Mouse (Mus musculus): Measurements from ENCODE around the gene Iffo2.

- TF ChIP-seq CTCF (conservative IDR thresholded peaks at IDR 0.05; ENCODE audit: insufficient read depth, insufficient read length, low read depth, low read length) = no peak
- no peak for TF ChIP-seq POLR2A (IDR thresholded peaks at IDR 0.05; ENCODE audit: low read depth, low read length)
These were observed 23.6 kb upstream of the Iffo2 start for GRCm38 (mm10) chr4:139506727-139507126.
